Mouse (Mus musculus) liver, adult 2 months (tissue): ENCODE data around the gene Nt5c2. TPM values are rescaled to one million over a fixed set of nuclear protein-coding genes. Genes with fewer than 3 reads are reported as not detected.

Source experiments
- DNase-seq: peaks from one replicate; pipeline ENCODE4 v3.0.0-alpha.2; 2011; ENCODE audit warnings: low read depth, low spot score; ENCODE audit errors: extremely low read depth
- H3K27ac ChIP-seq: fragments of 200-500 bp; replicated peaks from 2 replicates; pipeline ENCODE4 v1.5.1; 2012; ENCODE audit warnings: low read depth, mild to moderate bottlenecking, control low read depth, inconsistent platforms, low read length; ENCODE audit not compliant: insufficient read depth
- H3K27me3 ChIP-seq: fragments of 200-500 bp; 2 replicates; pipeline ENCODE4 v1.6.1; 2012; ENCODE audit warnings: mild to moderate bottlenecking, moderate library complexity, low read length, inconsistent platforms; ENCODE audit not compliant: control insufficient read depth, insufficient read depth
- H3K36me3 ChIP-seq: fragments of 200-500 bp; 2 replicates; pipeline ENCODE4 v1.6.1; 2012; ENCODE audit warnings: low read length, inconsistent platforms; ENCODE audit not compliant: control insufficient read depth, insufficient read depth
- H3K4me1 ChIP-seq: fragments of 200-500 bp; 2 replicates; pipeline ENCODE4 v1.6.1; 2011; ENCODE audit warnings: low read length; ENCODE audit not compliant: control insufficient read depth, insufficient read depth
- H3K4me3 ChIP-seq: fragments of 200-500 bp; 2 replicates; pipeline ENCODE4 v1.5.1; 2011; ENCODE audit warnings: low read depth, mild to moderate bottlenecking, control low read depth, low read length, moderate library complexity; ENCODE audit not compliant: insufficient read depth
- H3K79me2 ChIP-seq: fragments of 200-500 bp; 2 replicates; pipeline ENCODE4 v1.6.1; 2012; ENCODE audit warnings: inconsistent platforms, mild to moderate bottlenecking, low read length, moderate library complexity; ENCODE audit not compliant: control insufficient read depth, insufficient read depth
- H3K9ac ChIP-seq: fragments of 200-500 bp; 2 replicates; pipeline ENCODE4 v1.6.1; 2012; ENCODE audit warnings: low read depth, mild to moderate bottlenecking, control low read depth, inconsistent platforms, low read length
- CTCF ChIP-seq: fragments of 200-500 bp; IDR thresholded peaks from 2 replicates; pipeline ENCODE4 v1.5.1; 2011; ENCODE audit warnings: low read depth, low read length, control low read depth
- POLR2A ChIP-seq: fragments of 200-500 bp; IDR thresholded peaks from 2 replicates; pipeline ENCODE4 v1.6.1; 2011; ENCODE audit warnings: low read length, control low read depth; ENCODE audit not compliant: insufficient read depth; ENCODE audit errors: extremely low read depth
- WGBS: fragments of 180-500 bp; shearing (Covaris S2); methylation state at CpG from one replicate; pipeline ENCODE4 v1.1.7; 2018; 5-methylcytosine and 5-hydroxymethylcytosine counted together
- polyA plus RNA-seq: library from polyadenylated mRNA; depleted of rRNA; stranded (reverse); fragments of >200 nt; gene quantifications from 2 replicates; pipeline ENCODE4 v1.2.3, GENCODE M21; 2012
- total RNA-seq: library from RNA; depleted of rRNA; stranded (reverse); fragments of >200 nt; gene quantifications from 2 replicates; pipeline ENCODE4 v1.2.3, GENCODE M21; 2014

The Nt5c2 gene
- total and polyA plus RNA-seq, 2 experiments: 7.5 to 12.6 TPM

DNA sequence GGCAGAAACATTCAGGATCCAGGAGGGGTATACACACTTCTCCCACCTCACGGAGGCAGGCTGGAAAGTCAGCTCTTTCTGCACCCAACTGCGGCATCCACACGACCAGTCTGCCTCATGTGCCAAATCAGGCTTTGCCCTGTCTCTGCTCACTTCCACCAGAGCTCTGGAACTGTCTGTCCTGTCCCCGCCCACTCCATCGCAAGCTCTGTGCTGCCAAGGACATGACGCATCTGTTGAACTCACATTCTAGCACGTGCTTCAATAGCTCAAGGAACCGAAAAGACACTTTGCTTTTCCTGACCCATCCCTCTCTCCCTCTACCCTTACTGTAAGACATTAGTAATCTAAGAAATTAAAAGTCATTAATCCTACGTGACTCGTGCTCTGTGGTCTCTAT, 10.0 kb upstream of the Nt5c2 start:
- Histone ChIP-seq H3K79me2 (no peaks in the 10 kb centered on the region), H3K36me3 (no peaks in the 10 kb centered on the region), H3K4me3 (no peak overlapping the region), H3K9ac (no peak overlapping the region), H3K27me3 (no peaks in the 10 kb centered on the region), H3K27ac (no peak overlapping the region), H3K4me1 (no peaks in the 10 kb centered on the region)
- 70% methylated on average over 10 of the region's 10 CpGs for WGBS
- TF ChIP-seq CTCF (no peak), POLR2A (no peak)
- no peak for DNase-seq

GRCm38 (mm10) chr19:47023546-47023945, 8.6 kb upstream of the Nt5c2 start:
- no peaks in the 10 kb centered on the region for H3K4me1 ChIP-seq
- H3K27ac ChIP-seq: no peak overlapping the region
- no peak overlapping the region for H3K4me3 ChIP-seq
- H3K36me3 ChIP-seq: no peaks in the 10 kb centered on the region
- no peak for TF ChIP-seq CTCF
- no peak for TF ChIP-seq POLR2A
- no peaks in the 10 kb centered on the region for H3K79me2 ChIP-seq
- no peak for DNase-seq
- H3K9ac ChIP-seq: no peak overlapping the region
- H3K27me3 ChIP-seq: peaks cover 3% of the 10 kb centered on the region; the same call in 1 of the 2 replicates
- WGBS: 81% methylated on average over 13 of the region's 13 CpGs

GRCm38 (mm10) chr19:47022709-47023108, 7.8 kb upstream of the Nt5c2 start:
- Histone ChIP-seq H3K27me3 (peaks cover 3% of the 10 kb centered on the region; the same call in 1 of the 2 replicates), H3K79me2 (no peaks in the 10 kb centered on the region), H3K27ac (no peak overlapping the region), H3K9ac (no peak overlapping the region), H3K4me3 (no peak overlapping the region), H3K36me3 (no peaks in the 10 kb centered on the region), H3K4me1 (no peaks in the 10 kb centered on the region)
- DNase-seq: no peak
- WGBS: 85% methylated on average over 4 of the region's 4 CpGs
- TF ChIP-seq POLR2A: no peak
- TF ChIP-seq CTCF: no peak

GRCm38 (mm10) chr19:47019326-47019725, 4.4 kb upstream of the Nt5c2 start:
- WGBS: 48% methylated on average over 6 of the region's 6 CpGs
- TF ChIP-seq CTCF: no peak
- Histone ChIP-seq H3K4me1 (no peaks in the 10 kb centered on the region), H3K27me3 (peaks cover 21% of the 10 kb centered on the region), H3K4me3 (no peak overlapping the region), H3K9ac (no peak overlapping the region), H3K36me3 (no peaks in the 10 kb centered on the region), H3K27ac (no peak overlapping the region), H3K79me2 (no peaks in the 10 kb centered on the region)
- DNase-seq: no peak

DNA sequence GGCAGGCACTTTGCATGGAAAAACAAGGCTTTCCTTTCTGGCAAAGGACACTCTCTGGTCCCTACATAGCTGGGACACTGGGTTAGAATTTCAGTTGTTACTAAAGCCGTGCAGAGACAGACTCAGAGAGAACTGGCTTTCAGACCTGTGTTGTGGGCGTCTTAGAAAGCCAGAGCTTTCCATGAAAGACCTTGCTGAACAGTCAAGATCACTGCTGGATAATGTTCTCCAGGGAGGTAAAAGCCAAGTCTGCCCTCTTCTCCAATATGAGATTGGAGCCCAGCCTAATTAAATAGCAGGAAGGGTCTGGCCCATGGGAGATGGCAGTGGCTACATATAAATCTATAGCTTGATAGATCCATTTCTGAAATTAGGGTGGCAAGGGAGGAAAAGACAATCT, 3.4 kb upstream of the Nt5c2 start:
- Histone ChIP-seq H3K9ac (no peak overlapping the region), H3K4me1 (no peaks in the 10 kb centered on the region), H3K36me3 (no peaks in the 10 kb centered on the region), H3K4me3 (no peak overlapping the region), H3K27ac (no peak overlapping the region), H3K27me3 (peaks cover 27% of the 10 kb centered on the region), H3K79me2 (no peaks in the 10 kb centered on the region)
- DNase-seq: no peak
- no peak for TF ChIP-seq CTCF
- TF ChIP-seq POLR2A: no peak
- WGBS: 47% methylated on average over 2 of the region's 2 CpGs

- H3K9ac ChIP-seq: no peak overlapping the region
- DNase-seq: no peak
- WGBS: 15% methylated on average over 3 of the region's 3 CpGs
Observed at GRCm38 (mm10) chr19:47017831-47018230, 2.9 kb upstream of the Nt5c2 start.

More at GRCm38 (mm10) chr19:47017831-47018230, 2.9 kb upstream of the Nt5c2 start:
- no peaks in the 10 kb centered on the region for H3K4me1 ChIP-seq
- TF ChIP-seq POLR2A (no peak), CTCF (no peak)
- no peak overlapping the region for H3K27ac ChIP-seq
- H3K4me3 ChIP-seq: no peak overlapping the region
- no peaks in the 10 kb centered on the region for H3K36me3 ChIP-seq
- no peaks in the 10 kb centered on the region for H3K79me2 ChIP-seq
- H3K27me3 ChIP-seq: peaks cover 30% of the 10 kb centered on the region
